Mouse (Mus musculus) testis, adult 10 weeks (tissue): ENCODE data around the gene Psme3. TPM values are rescaled to one million over a fixed set of nuclear protein-coding genes. Genes with fewer than 3 reads are reported as not detected.

Experiments
- polyA plus RNA-seq: library from polyadenylated mRNA; stranded (reverse); fragments of 350-450 nt; fragmentation: Illumina TruSeq; extraction: RNeasy Lipid Tissue Mini Kit (QIAGEN cat#74804); gene quantifications from one replicate; pipeline ENCODE4 v1.2.3, GENCODE M21; 2014; ENCODE audit warnings: low read depth, low replicate concordance

The Psme3 gene
- 427 TPM for polyA plus RNA-seq

GRCm38 (mm10) chr11:101315665-101316500, at the start of gene Psme3:
Gene Psme3 (plus strand): TSS chr11:101316213.

DNA sequence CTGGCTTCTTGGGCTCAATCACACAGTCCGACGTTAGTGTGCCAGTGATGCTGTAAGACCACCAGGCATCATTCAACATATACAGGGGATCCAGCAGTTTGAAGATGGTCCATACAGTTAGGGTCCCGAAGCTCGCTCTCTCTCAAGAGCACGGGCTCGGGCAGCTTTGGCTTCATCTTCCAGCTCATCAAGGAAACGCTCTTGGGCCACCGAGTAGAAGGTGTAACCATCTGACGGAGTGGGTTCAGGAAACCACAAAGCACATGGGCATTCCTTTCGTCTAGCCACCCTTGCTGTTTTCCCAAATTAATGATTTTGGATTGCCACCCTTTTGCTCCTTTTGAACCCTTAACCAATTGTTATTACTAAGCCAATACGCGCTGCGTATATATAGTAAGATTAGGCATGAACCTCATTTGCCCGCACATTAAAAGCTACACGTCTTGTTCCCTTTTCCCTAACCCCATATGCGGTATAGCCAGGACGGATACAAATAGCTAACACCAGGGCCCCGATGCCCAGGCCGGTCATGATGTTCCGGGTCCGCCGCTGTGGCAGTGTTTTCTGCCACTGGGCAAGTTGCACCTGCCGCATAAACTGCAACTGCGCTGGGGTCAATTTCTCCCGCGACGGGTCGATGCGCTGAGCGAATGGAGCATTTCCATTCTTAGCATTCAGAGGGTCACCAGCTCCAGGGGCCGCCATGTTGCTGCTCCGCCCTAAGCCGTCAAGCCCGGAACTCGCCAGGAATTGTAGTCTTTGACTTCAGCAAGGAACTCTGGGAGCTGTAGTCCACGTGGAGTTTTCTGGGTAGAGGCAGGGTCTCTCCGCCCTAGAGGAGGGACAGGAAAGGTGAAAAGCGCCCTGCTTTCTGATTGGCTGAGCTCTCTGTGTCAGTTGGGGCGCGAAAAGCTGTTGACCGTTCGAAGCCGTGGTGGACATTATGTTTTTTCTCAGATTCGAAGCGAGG, 37.5 kb upstream of the Psme3 start, which contains the start of the genes Cntd1 and Coa3:
Gene Cntd1, plus strand, starts transcription at position 790 of the 970 bp plus-strand sequence.
Gene Coa3, minus strand, starts transcription at position 892 of the 970 bp plus-strand sequence.

DNA sequence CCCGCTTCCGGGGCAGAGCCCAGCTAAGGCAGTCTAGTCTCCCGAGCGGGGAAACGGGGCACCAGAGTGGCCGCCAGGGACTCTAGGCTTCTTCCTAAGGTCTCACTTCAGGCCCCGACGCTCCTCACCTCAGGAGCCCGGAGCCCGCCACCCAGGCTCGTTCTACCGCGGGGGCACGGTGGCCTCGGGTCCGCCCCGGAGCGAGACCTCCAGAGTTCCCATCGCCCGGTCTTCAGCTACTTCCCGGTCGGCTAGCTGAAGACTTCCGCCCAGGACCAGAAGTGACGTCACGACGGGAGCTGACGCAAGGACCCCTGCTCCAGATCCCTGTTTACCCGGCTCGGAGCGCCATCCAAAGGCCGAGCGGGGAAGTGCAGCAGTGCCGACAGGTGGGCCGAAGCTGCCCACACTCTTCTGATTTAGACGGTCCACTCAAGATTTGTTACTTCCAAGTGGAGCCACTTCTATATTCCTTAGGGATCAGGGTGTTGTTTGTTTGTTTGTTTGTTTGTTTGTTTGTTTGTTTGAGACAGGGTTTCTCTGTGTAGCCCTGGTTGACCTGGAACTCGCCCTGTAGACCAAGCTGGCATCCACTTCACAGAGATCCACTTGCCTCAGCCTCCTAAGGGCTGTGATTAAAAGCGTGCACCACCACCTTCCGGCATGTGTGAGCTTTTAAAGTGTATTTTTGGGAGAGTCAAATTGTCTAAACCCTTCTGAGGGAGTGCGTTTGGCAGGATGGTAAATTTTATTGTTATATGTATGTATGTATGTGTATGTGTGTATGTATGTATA, 13.8 kb upstream of the Psme3 start, which contains the start of gene Becn1:
Gene Becn1, minus strand, starts transcription at position 283 of the 795 bp plus-strand sequence.

DNA sequence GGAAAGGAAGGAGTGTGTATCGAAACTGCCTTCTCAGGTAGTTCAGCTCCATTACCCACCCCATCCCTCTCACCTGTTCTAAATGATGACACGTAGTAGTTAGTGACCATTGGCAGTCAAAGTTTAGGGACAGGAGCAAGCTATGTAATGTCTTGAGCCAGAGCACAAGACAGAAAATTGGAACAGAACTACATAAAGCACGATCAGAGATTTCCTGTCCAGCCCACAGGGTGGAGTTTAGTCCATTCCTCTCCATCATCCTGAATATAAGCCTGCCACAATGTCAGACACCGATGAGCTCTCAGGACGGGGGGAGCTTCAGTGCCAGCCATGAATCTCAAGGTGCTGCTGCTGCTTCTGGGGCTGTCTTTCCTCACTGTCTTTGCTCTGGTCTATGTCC, 8.8 kb downstream of the Psme3 start, which contains the start of gene Aoc2:
Gene Aoc2, plus strand, starts transcription at position 301 of the 400 bp plus-strand sequence.

DNA sequence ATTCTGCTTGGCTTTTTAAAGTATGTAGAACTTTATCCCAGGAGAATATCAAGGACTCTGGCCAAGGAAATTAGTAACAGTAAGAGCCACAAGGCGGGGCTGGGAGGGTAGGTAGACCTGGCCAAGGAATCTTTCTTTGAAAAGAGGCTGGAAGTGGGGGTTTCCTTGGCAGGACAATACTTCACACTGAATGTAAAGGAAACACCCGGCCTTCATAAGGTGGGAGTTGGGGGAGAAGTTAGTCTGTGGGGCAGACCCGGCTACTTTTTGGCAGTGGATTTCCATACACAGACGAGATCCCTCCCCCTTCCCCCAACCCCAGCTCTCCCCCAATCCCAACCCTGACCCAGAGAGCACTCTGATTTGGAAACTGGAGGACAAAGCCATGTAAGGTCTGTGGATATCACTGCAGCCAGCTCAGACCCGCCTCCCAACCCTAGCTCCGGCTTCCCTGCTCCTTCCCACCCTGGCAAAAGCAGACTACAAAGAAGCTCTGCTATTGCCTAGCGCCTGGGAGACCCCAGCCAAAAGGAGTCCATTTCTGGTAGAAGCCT, 14.4 kb downstream of the Psme3 start, which contains the start of gene Aoc3:
Gene Aoc3, plus strand, starts transcription at position 235 of the 554 bp plus-strand sequence.

DNA sequence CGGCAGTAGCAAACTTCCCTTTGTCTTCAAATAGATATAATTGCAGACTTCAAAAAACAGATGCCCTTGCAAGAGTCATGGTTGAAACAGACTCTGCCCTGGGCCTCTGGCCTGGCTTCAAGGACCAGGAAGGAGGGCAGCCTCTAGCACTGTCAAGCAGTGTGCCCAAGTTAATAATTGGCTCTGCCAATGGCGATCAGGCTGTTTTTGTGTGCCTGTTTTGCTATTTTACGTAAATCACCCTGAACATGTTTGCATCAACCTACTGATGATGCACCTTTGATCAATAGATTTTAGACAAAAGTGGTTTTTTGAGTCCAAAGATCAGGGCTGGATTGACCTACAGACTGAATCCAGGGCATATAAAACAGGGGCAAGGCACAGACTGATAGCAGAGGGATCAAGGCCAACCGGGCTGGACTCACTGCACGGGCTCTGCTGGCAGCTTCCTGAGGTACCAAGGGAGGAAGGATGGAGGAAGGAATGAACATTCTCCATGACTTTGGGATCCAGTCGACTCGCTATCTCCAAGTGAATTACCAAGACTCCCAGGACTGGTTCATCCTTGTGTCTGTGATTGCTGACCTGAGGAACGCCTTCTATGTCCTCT, 51.4 kb downstream of the Psme3 start, which contains the start of gene G6pc:
Gene G6pc, plus strand, starts transcription at position 236 of the 610 bp plus-strand sequence.

Other genes with a start within 250 kb of the Psme3 start
- gene Naglu, start 246.2 kb upstream of the Psme3 start, polyA plus RNA-seq = 0.98 TPM
- gene Hsd17b1, start 237.8 kb upstream of the Psme3 start, polyA plus RNA-seq = 0.62 TPM
- 1.7 TPM for gene Coasy, start 233.6 kb upstream of the Psme3 start, polyA plus RNA-seq
- gene Mlx, start 228.9 kb upstream of the Psme3 start, polyA plus RNA-seq = 8.3 TPM
- 124 TPM for gene Psmc3ip, start 220.8 kb upstream of the Psme3 start, polyA plus RNA-seq
- 14.0 TPM for gene Retreg3, start 196.3 kb upstream of the Psme3 start, polyA plus RNA-seq
- gene Tubg1, start 196.3 kb upstream of the Psme3 start, polyA plus RNA-seq = 2.5 TPM
- gene Tubg2, start 160.3 kb upstream of the Psme3 start, polyA plus RNA-seq = 0.22 TPM
- 0.13 TPM for gene Cntnap1, start 145.7 kb upstream of the Psme3 start, polyA plus RNA-seq
- not detected for gene Plekhh3, start 144.9 kb upstream of the Psme3 start, polyA plus RNA-seq
- gene Ccr10, start 140.8 kb upstream of the Psme3 start, polyA plus RNA-seq = not detected
- 12.7 TPM for gene Ezh1, start 89.8 kb upstream of the Psme3 start, polyA plus RNA-seq
- 1.1 TPM for gene Ramp2, start 70.2 kb upstream of the Psme3 start, polyA plus RNA-seq
- gene Vps25, start 62.5 kb upstream of the Psme3 start, polyA plus RNA-seq = 28.3 TPM
- gene Wnk4, start 55.6 kb upstream of the Psme3 start, polyA plus RNA-seq = 1.5 TPM
- gene Cntd1, start 37.2 kb upstream of the Psme3 start, polyA plus RNA-seq = 172 TPM
- gene Coa3, start 37.1 kb upstream of the Psme3 start, polyA plus RNA-seq = 4.0 TPM
- 78.8 TPM for gene Becn1, start 13.9 kb upstream of the Psme3 start, polyA plus RNA-seq
- gene Aoc2, start 8.8 kb downstream of the Psme3 start, polyA plus RNA-seq = 0.48 TPM
- 2.1 TPM for gene Aoc3, start 14.4 kb downstream of the Psme3 start, polyA plus RNA-seq
- not detected for gene G6pc, start 51.3 kb downstream of the Psme3 start, polyA plus RNA-seq
- 4.6 TPM for gene Aarsd1, start 101.4 kb downstream of the Psme3 start, polyA plus RNA-seq
- gene Gm27029, start 108.6 kb downstream of the Psme3 start, polyA plus RNA-seq = 0.41 TPM
- gene Rundc1, start 108.9 kb downstream of the Psme3 start, polyA plus RNA-seq = 1.9 TPM
- 14.0 TPM for gene Ptges3l, start 109.1 kb downstream of the Psme3 start, polyA plus RNA-seq
- gene Rpl27, start 126.1 kb downstream of the Psme3 start, polyA plus RNA-seq = 23.8 TPM
- gene Ifi35, start 132.2 kb downstream of the Psme3 start, polyA plus RNA-seq = 0.25 TPM
- gene Rnd2, start 148.8 kb downstream of the Psme3 start, polyA plus RNA-seq = 12.6 TPM
- gene Vat1, start 150.0 kb downstream of the Psme3 start, polyA plus RNA-seq = 2.6 TPM
- 26.7 TPM for gene Brca1, start 235.7 kb downstream of the Psme3 start, polyA plus RNA-seq
- 301 TPM for gene Nbr1, start 235.9 kb downstream of the Psme3 start, polyA plus RNA-seq